Mouse (Mus musculus) liver, embryonic 14.5 days (tissue): Measurements from ENCODE around the gene Lrrfip2. TPM values are rescaled to one million over a fixed set of nuclear protein-coding genes. Genes with fewer than 3 reads are reported as not detected.

Experiments used
- ATAC-seq: fragments of 200-750 bp; cut with Nextera tagmentation; 2 replicates; pipeline ENCODE4 v1.8.0; 2017; ENCODE audit warnings: moderate number of reproducible peaks, mild to moderate bottlenecking, moderate library complexity; ENCODE audit not compliant: insufficient read depth
- DNase-seq, 3 experiments: peaks; one replicate each; pipeline ENCODE4 v3.0.0-alpha.2; 2012 to 2013; ENCODE audit warnings: low read depth in 3 of 3, low spot score in 3 of 3
- H3K27ac ChIP-seq: fragments of 300-500 bp; sonication (generic); 2 replicates; pipeline ENCODE4 v1.5.1; 2014; ENCODE audit warnings: moderate library complexity, mild to moderate bottlenecking, control low read depth, inconsistent platforms
- H3K27me3 ChIP-seq: fragments of 300-500 bp; sonication (generic); 2 replicates; pipeline ENCODE4 v1.6.1; 2014; ENCODE audit warnings: mild to moderate bottlenecking, low read length, moderate library complexity; ENCODE audit not compliant: control insufficient read depth, insufficient read depth
- H3K36me3 ChIP-seq: fragments of 300-500 bp; sonication (generic); replicated peaks from 2 replicates; pipeline ENCODE4 v1.6.1; 2014; ENCODE audit warnings: low read depth; ENCODE audit not compliant: control insufficient read depth, insufficient read depth
- H3K4me1 ChIP-seq, 2 experiments: fragments of 200-500 bp in 1 of 2; fragments of 300-500 bp in 1 of 2; sonication (generic) in 1 of 2; replicated peaks; 2 replicates each; pipeline ENCODE4 v1.6.1; 2012 to 2014; ENCODE audit warnings: antibody characterized with exemption in 1 of 2, inconsistent platforms in 1 of 2, low read length in 1 of 2; ENCODE audit not compliant: control insufficient read depth in 2 of 2, insufficient read depth in 2 of 2
- H3K4me2 ChIP-seq: fragments of 300-500 bp; sonication (generic); 2 replicates; pipeline ENCODE4 v1.6.1; 2014; ENCODE audit warnings: low read depth, mild to moderate bottlenecking, control low read depth, moderate library complexity
- H3K4me3 ChIP-seq, 2 experiments: fragments of 200-500 bp in 1 of 2; fragments of 300-500 bp in 1 of 2; sonication (generic) in 1 of 2; 2 replicates each; pipeline ENCODE4 v1.5.1; 2012 to 2014; ENCODE audit warnings: low read depth in 2 of 2, low read length in 2 of 2, mild to moderate bottlenecking in 2 of 2, control low read depth in 1 of 2, inconsistent platforms in 1 of 2, moderate library complexity in 1 of 2; ENCODE audit not compliant: insufficient read depth in 1 of 2
- H3K9ac ChIP-seq: fragments of 300-500 bp; sonication (generic); replicated peaks from 2 replicates; pipeline ENCODE4 v1.6.1; 2014; ENCODE audit warnings: mild to moderate bottlenecking, control low read depth, moderate library complexity
- H3K9me3 ChIP-seq: fragments of 300-500 bp; sonication (generic); 2 replicates; pipeline ENCODE4 v1.6.1; 2016; ENCODE audit warnings: low read length, mixed read lengths; ENCODE audit not compliant: control insufficient read depth
- CTCF ChIP-seq: IDR thresholded peaks from 2 replicates; pipeline ENCODE4 v1.5.1; 2016; ENCODE audit warnings: antibody characterized with exemption, low read depth, control low read depth
- EP300 ChIP-seq: IDR thresholded peaks from 2 replicates; pipeline ENCODE4 v1.6.1; 2016; ENCODE audit warnings: antibody characterized with exemption, low read depth
- WGBS: fragments of 180-500 bp; shearing (Covaris S2); extraction: QIAGEN DNeasy Blood & Tissue Kit; methylation state at CpG from one replicate; pipeline ENCODE4 v1.1.7; 2014; ENCODE audit not compliant: insufficient replicate concordance; 5-methylcytosine and 5-hydroxymethylcytosine counted together
- polyA plus RNA-seq, 2 experiments: library from polyadenylated mRNA; depleted of rRNA in 1 of 2; stranded (reverse) in 1 of 2; unstranded in 1 of 2; fragments of >200 nt; fragmentation: Nextera tagmentation in 1 of 2; extraction: Ambion mirVana in 1 of 2; gene quantifications; 2 replicates each; pipeline versions ENCODE4 v1.2.1 to v1.2.3; 2012 to 2014

The Lrrfip2 gene
- polyA plus RNA-seq, 2 experiments = 13.6 to 15.0 TPM

- H3K4me2 ChIP-seq = no peak overlapping the region
- no peaks in the 10 kb centered on the region for H3K36me3 ChIP-seq
- no peak overlapping the region for H3K27ac ChIP-seq
- 85% methylated on average over 7 of the region's 7 CpGs for WGBS
- no peaks in the 10 kb centered on the region for H3K27me3 ChIP-seq
- H3K4me1 ChIP-seq = peaks cover 0 to 2% of the 10 kb centered on the region in 2 experiments; a peak in 1 of 4 replicates
- DNase-seq (no peak), ATAC-seq (no peak)
- TF ChIP-seq EP300 = no peak
- no peak for TF ChIP-seq CTCF
- no peak overlapping the region for H3K4me3 ChIP-seq
- no peak overlapping the region for H3K9ac ChIP-seq
- no peaks in the 10 kb centered on the region for H3K9me3 ChIP-seq
Observed at GRCm38 (mm10) chr9:111209158-111209699, 91.8 kb downstream of the Lrrfip2 start.

GRCm38 (mm10) chr9:111210412-111210811 is 93.0 kb downstream of the Lrrfip2 start:
- TF ChIP-seq EP300 = no peak
- no peak for TF ChIP-seq CTCF
- no peaks in the 10 kb centered on the region; a peak in 1 of 4 replicates for H3K4me1 ChIP-seq
- H3K4me2 ChIP-seq = no peak overlapping the region
- WGBS = 84% methylated on average over 4 of the region's 4 CpGs
- H3K36me3 ChIP-seq = no peaks in the 10 kb centered on the region
- DNase-seq = no peak
- no peak overlapping the region for H3K9ac ChIP-seq
- no peaks in the 10 kb centered on the region for H3K27me3 ChIP-seq
- no peak overlapping the region for H3K27ac ChIP-seq
- ATAC-seq = no peak
- no peak overlapping the region for H3K4me3 ChIP-seq
- no peaks in the 10 kb centered on the region for H3K9me3 ChIP-seq

DNA sequence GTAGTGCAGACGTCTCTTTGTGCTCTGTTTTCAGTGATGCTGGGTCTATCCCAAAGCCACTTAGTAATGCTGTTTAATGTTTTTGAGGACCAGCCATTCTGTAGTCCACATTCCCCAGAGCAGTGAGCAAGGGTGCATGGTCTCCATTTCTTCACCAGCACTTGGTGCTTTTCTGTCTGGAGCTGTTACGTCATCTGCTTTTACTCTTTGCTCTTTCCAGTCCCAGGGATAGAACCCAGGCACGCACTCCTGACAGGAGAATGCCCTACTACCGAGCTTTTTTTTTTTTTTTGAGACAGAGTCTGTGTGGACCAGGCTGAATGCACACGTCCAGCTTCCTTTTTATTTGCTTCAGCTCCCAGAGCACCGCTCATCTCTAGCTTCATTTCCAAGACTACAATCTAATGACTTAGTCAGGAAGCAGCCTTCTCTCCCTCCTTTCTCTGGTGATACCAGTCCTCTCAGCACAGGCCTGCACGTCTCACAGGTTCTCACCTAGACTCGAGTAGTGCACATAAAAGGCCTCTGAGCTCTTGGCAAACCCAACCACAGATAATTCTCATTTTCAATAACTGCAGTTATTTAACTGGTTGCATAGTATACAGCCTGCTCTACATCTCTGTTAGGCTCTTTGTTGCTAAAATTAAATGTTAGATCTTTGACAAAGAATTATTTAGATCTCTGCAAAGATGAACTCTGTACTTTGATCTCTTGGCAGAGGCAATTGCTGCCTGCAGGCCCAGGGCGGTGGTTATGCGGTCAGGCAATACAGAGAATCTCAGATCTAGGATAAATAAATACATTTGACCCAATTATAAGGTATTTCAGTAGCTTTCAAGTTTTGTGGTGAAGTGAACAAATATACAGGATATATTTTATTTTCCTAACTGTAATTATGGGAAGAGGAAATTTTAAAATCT is 94.0 kb downstream of the Lrrfip2 start:
- no peak overlapping the region for H3K27ac ChIP-seq
- WGBS = 69% methylated on average over 10 of the region's 10 CpGs
- H3K9me3 ChIP-seq = no peaks in the 10 kb centered on the region
- no peak overlapping the region for H3K4me3 ChIP-seq
- H3K9ac ChIP-seq = no peak overlapping the region
- no peaks in the 10 kb centered on the region; a peak in 1 of 4 replicates for H3K4me1 ChIP-seq
- H3K36me3 ChIP-seq = no peaks in the 10 kb centered on the region
- TF ChIP-seq CTCF (no peak), EP300 (no peak)
- H3K27me3 ChIP-seq = no peaks in the 10 kb centered on the region
- no peak overlapping the region for H3K4me2 ChIP-seq
- ATAC-seq (no peak), DNase-seq (no peak)

DNA sequence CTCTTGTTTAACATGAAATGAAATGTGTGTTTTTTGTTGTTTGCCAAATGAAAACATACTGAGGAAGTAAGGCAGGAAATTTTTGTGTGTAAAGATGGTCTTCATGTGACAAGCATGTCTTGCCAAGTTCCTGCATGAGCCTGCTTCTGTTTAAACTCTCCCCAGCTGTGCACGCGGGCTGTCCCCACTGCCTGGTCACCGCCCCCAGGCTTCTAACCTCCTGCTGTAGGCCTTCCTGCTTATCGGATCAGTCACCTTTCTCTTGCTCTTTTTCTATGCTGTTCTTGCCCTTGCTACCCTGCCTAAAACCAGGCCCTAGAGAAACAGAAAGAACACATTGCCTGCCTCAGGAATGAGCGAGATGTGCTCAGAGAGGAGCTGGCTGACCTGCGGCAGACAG is 96.1 kb downstream of the Lrrfip2 start:
- H3K4me3 ChIP-seq = no peak overlapping the region
- H3K36me3 ChIP-seq = no peaks in the 10 kb centered on the region; the same call in 1 of the 2 replicates
- H3K4me2 ChIP-seq = no peak overlapping the region
- WGBS = 57% methylated on average over 6 of the region's 6 CpGs
- no peaks in the 10 kb centered on the region for H3K27me3 ChIP-seq
- TF ChIP-seq EP300 = no peak
- no peak for TF ChIP-seq CTCF
- ATAC-seq (peak; percentile 62; the same call in 1 of the 2 replicates), DNase-seq (peak in 2 of 3 experiments; percentile 6 to 30)
- H3K9me3 ChIP-seq = no peaks in the 10 kb centered on the region
- no peaks in the 10 kb centered on the region; a peak in 1 of 4 replicates for H3K4me1 ChIP-seq
- no peak overlapping the region for H3K9ac ChIP-seq
- no peak overlapping the region for H3K27ac ChIP-seq

GRCm38 (mm10) chr9:111216424-111216823 is 99.0 kb downstream of the Lrrfip2 start:
- Histone ChIP-seq H3K9ac (no peak overlapping the region), H3K4me2 (no peak overlapping the region), H3K4me1 (no peaks in the 10 kb centered on the region; a peak in 1 of 4 replicates), H3K4me3 (no peak overlapping the region), H3K9me3 (no peaks in the 10 kb centered on the region), H3K27me3 (no peaks in the 10 kb centered on the region), H3K27ac (no peak overlapping the region), H3K36me3 (no peaks in the 10 kb centered on the region; the same call in 1 of the 2 replicates)
- DNase-seq (no peak), ATAC-seq (no peak)
- TF ChIP-seq EP300 (no peak), CTCF (no peak)
